Mouse (Mus musculus) brain, embryonic 14.5 days (tissue): ENCODE data around the gene Nln. TPM values are rescaled to one million over a fixed set of nuclear protein-coding genes. Genes with fewer than 3 reads are reported as not detected.

Experiments used
- DNase-seq: peaks from one replicate; pipeline ENCODE4 v3.0.0-alpha.2; 2011; ENCODE audit warnings: low read depth
- CTCF ChIP-seq: fragments of 200-500 bp; IDR thresholded peaks from 2 replicates; pipeline ENCODE4 v1.5.1; 2012; ENCODE audit warnings: inconsistent platforms, mild to moderate bottlenecking, moderate library complexity, borderline replicate concordance; ENCODE audit not compliant: insufficient read depth, insufficient read length; ENCODE audit errors: extremely low read depth
- POLR2A ChIP-seq: fragments of 200-500 bp; IDR thresholded peaks from 2 replicates; pipeline ENCODE4 v1.6.1; 2012; ENCODE audit warnings: mild to moderate bottlenecking, inconsistent platforms, borderline replicate concordance; ENCODE audit not compliant: poor library complexity, insufficient read depth, insufficient read length, severe bottlenecking; ENCODE audit errors: extremely low read depth
- polyA plus RNA-seq: library from polyadenylated mRNA; depleted of rRNA; stranded (reverse); fragments of >200 nt; gene quantifications from 2 replicates; pipeline ENCODE4 v1.2.3, GENCODE M21; 2012

Nln gene
- polyA plus RNA-seq, 1 experiment = 35.3 TPM

DNA sequence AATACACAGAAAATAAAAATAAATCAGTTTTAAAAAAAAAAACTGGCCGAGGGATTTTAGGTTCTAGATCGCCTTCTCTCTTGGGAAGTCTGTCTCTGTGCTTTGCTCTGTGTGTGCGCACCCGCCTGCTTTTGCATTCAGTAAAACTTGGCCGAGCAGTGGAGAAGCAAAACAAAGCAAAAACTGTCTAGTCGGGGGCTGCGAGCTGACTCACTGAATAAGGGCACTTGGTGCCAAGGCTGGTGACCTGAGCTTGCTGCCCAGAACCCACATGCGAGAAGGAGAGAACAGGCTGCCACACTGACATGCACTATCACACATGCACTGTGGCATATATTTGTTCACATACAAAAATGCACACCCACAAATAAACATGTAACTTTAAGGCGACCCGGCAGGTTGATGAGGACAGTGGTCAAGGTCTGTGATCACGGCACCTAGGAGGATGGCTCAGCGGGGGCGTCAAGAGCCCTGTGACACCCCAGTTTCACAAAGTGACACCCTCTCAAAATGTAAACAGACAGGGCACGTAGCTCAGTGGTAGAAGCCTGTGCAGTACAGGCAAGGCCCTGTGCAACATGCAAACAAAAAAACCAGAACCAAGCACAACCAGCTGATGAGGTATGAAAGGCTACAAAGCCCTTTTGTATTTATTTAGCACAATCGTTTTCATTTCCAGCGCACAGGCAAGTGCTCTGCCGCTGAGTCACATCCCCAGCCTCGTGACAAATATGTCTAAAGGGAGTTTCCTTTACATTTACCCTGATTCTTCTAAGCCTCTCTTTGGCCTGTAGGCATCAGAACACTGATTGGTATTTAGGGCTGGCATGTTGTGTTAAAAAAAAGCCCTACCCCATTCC lies 93.9 kb downstream of the Nln start:
- peak; percentile 24 for DNase-seq

DNA sequence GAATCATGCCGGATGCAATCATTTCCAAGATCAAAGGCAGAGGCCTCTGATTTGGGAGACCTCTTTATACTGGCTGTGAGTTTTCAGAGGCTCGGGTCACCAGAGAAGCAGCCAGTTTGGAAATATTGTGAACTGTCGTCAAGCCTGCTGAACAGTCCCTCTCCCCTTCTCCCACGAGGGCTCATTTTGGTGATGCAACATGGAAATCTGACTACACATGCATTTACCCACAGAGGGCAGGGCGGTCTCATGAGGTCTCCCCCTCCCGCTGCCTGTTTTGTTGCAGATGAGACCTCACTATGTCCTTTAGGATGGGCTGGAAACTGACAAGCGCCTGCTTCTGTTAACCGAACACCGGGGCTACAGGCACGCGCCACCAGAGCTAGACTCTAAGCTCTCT lies 95.4 kb downstream of the Nln start:
- TF ChIP-seq POLR2A (no peak), CTCF (no peak)
- DNase-seq = no peak

More for the DNA sequence above, 93.9 kb downstream of the Nln start:
- TF ChIP-seq CTCF = no peak
- TF ChIP-seq POLR2A = no peak

DNA sequence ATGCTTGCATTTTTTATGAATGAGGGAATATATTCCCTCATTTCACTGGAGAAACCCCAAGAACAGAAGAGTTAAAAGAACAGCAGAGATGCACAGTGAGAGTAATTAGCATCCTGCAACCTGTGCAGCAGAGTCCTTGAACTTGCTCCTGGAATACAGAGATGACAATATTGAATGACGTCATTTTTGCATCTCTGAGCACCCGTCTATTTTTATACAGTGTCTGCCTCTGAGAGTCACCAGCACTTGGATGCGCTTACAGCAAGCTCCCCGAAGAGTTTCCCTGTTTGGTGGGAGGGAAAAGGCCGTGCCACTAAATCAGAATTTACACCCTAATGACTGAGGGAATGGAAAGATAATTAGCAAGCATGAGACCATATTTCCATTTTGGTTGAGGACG lies 96.0 kb downstream of the Nln start:
- TF ChIP-seq CTCF = no peak
- TF ChIP-seq POLR2A = no peak

DNA sequence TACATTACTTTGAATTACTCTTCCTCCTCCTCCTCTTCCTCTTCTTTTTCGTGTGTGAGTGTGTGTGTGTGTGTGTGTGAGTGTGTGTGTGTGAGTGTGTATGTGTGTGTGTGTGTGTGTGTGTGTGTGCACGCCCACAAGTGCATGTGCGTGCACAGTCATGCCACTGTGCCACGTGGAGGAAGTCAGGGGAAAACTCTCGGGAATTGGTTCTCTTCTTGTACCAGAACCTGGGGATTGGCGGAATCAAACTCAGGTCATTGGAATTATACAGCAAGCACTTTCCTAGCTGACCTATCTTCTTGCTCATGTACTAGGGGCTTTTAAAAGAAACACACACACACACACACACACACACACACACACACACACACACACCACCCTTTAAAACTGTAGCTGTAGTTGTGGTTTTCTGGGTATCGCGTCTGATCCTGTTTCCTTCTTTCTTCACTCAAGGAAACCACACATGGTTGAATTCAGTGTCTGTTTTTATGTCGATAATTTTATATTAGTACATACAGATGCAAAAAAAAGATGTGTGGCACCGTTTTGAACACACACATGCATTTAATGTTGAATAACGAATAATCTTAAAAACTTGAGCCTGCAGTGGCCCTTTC lies 97.1 kb downstream of the Nln start:
- no peak for TF ChIP-seq CTCF
- TF ChIP-seq POLR2A = no peak
- DNase-seq = no peak

More for the DNA sequence above, 96.0 kb downstream of the Nln start:
- DNase-seq = peak; percentile 23

DNA sequence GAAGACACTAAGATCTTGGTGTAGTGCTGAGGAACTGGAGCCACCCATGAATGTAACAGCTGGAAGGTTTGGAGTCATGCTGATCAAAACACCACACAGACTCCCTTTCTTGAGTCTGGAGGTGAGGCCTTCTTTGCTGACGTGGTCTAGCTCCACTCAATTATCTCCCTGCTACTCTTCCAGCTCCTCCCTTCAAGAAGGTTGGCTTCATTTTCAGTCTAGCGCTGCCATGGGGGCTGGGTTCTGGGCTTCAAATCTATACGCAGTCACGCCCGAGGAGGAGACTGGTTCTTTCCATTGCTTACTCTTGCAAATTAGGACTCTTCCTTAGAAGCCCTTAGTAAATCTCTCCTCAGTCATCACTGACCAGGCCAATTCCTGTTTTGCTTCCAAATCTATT lies 98.1 kb downstream of the Nln start:
- TF ChIP-seq CTCF = no peak
- DNase-seq = no peak

DNA sequence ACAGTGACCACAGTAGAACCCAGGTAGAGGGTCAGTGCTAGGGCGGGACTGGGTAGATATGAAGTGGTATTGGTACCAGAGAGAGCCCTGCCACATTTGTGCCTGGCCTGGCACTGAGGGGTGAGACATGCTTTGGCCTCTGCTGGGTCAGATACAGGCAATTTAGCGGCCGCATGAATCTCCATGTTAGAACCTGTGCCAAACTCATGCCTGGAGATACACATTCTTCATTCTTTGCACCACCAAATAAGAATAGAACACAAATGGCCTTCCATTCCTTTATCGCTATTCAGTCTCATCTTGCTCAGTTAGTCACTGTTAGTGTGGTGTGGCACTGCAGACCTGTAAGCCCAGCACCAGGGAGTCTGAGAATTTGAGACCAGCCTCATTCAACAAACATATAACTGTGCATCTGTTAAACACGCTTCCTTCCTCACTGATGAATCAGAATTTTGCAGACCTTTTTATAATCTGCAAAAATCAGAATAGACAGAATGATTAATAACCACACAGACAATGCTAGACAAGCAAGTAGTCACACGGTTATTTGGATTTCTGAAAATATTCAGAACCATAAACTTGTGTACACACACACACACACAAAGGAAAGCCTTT lies 104.1 kb downstream of the Nln start:
- DNase-seq = no peak
- TF ChIP-seq POLR2A = no peak
- no peak for TF ChIP-seq CTCF

DNA sequence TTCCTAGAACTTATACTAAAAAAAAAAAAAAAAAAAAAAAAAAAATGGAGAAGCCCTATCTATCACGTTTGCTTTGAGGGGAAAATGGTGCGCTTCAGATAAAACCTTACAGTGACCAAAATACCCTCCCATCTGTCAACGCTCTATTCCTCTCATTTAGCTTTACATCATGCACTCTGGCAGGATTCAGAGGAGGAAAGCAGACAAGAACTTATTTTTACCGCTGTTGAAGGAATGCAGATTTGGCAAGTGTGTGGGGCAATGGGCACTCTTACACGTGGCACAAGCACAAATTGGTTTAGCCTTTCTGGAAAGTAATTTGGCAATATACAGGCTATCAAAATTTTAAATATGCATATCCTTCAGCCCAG lies 115.3 kb downstream of the Nln start:
- DNase-seq = no peak
- TF ChIP-seq POLR2A (no peak), CTCF (no peak)

DNA sequence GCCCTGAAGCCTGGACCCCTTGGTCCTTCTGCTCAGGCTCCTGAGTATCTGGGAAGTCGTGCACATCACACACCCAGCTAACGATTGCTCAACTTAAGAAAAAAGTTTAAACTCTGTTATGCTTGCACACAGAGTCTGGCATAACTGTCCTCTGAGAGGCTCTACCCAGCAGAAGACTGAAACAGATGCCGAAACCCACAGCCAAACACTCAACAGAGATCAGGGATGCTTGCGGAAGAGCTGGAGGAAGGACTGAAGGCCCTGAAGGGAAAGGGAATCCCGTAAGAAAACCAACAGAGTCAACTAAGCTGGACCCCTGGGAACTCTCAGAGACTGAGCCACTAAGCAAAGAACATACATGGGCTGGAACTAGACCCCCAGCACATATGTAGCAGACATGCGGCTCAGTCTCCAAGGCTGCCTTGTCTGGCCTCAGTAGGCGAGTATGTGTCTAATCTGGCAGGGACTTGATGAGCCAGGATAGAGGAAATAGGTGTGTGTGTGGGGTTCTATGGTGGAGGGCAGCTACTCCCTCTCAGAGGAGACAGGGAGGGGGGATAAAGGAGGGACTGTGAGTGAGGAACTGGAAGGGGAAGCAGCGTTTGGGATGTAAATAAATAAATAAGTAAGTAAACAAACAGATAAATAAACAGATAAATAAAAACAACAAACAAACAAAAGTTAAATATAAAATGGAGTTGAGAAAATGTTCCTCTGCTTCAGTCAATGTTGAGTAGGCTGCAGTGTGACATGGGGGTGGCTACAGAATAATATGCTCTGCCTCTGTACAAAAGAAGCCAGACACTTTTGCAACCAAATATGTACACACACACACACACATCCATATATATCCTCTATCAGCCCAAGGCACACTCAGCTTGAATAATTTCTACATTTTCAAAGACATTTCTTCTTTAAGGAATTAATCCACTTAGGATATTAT lies 116.0 kb downstream of the Nln start:
- TF ChIP-seq CTCF = no peak
- TF ChIP-seq POLR2A = no peak
- no peak for DNase-seq

DNA sequence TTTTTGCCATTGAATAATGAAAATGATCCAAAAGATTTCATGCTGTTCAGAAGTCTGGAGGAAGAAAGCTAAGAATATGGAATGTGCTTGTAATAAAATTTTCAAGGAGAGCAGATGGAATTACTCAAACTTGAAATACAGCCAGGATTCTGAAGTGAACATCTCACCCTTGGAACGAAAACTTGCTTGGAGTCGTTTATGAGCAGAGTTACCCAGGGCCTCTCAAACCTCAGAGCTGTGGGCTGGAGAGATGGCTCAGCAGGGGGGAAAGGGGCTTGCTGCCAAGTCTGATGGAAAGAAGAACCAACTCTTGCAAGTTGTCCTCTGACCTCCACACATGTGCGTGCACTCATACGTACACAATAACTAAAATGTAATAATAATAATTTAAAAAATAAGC lies 122.8 kb downstream of the Nln start:
- TF ChIP-seq CTCF (no peak), POLR2A (no peak)
- DNase-seq = peak; percentile 65

DNA sequence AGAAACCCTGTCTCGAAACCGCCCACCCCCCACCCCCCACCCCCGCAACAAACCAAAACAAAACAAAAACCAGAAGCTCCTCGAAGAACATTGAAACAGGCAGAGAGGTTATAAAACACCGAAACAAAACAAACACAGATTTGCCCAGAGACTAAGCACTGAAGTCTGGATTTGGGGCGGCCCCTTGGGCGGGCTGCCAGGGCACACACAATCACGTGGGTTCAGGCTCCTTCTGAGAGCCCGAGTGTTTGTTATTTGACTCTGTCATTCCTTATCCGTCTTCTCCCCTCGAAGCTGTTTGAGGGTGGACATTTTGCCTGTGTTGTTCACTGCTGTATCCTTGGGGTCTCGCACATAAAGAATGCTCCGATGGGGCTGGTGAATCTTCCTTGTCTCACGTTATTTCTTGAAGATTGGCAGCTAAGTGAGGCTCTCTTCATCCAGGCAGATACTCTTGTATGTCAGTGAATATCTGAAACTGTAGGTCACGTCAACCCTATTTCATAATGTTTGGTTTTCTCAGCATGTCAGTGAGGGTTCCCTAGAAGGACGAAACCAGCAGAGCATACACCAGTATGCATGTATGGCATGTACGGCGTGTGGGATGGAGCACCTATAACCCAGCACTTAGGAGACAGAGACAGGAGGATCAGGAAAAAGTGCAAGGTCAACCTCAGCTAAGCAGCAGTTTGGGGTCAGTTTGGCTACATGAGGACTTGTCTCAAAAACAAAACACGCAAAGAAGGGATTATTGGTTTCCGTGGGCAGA lies 123.7 kb downstream of the Nln start:
- TF ChIP-seq POLR2A (no peak), CTCF (no peak)
- peak; percentile 37 for DNase-seq
